In the genomic region with DNA sequence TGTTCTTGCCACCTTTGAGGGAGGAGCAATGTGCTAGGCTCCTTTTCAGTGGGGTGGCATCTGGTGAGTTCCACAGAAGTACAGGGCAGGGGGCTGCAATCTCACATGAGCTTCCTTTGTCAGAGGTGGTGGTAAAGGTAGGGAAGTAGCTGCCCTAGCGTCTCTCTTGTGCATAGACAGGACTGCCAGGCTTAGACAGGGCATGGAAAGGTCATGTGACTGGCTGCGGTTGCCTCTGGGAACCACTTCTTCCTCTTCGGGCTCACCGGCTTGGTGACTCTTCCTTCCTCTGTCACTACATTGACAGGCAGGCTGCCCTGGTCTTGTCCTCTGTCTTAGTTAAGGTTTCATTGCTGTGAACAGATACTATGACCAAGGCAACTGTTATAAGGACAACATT, we compare ENCODE assay signal across 9 mouse cellular contexts.
DNase-seq lines count a peak whose midpoint lies in the region; ATAC-seq and TF ChIP-seq lines count a peak whose summit lies in the region.
"Had no signal": no experiment of that assay in that cellular context is flagged by ENCODE, and none has a peak within 500 bp of the region (broad histone marks: within the 10 kb centered on the region; RNA-seq: fewer than 3 reads in every experiment).

No protein-coding gene starts in this region.

- DNase-seq in monocyte, adult 2 months (ENCODE audit: low read depth in 1 of 2, low spot score in 2 of 2), result peak; percentile 73
- DNase-seq in thymus, postnatal 10 days (ENCODE audit: low spot score in 2 of 2), result peak; percentile 68
- no peak for DNase-seq in frontal cortex, postnatal 10 days (ENCODE audit: low spot score in 2 of 2)
- DNase-seq in forebrain, postnatal 0 days, result no peak

- 77% methylated on average over 4 of the region's 4 CpGs for WGBS in heart, embryonic 16.5 days
- WGBS in heart, embryonic 11.5 days (ENCODE audit: insufficient replicate concordance), result 87% methylated on average over 4 of the region's 4 CpGs
- WGBS in liver, embryonic 12.5 days (ENCODE audit: insufficient replicate concordance), result 27% methylated on average over 4 of the region's 4 CpGs
- WGBS in kidney, embryonic 16.5 days, result 91% methylated on average over 4 of the region's 4 CpGs
- 96% methylated on average over 4 of the region's 4 CpGs for WGBS in forebrain, postnatal 0 days

- peaks cover 4% of the 10 kb centered on the region for H3K4me1 ChIP-seq in heart, embryonic 16.5 days (ENCODE audit: control insufficient read depth, insufficient read depth, low read length)
- peaks cover 8% of the 10 kb centered on the region; the same call in 1 of the 2 replicates for H3K4me1 ChIP-seq in heart, embryonic 11.5 days (ENCODE audit: control insufficient read depth, insufficient read depth, low read length)
- peaks cover 12% of the 10 kb centered on the region for H3K4me1 ChIP-seq in liver, embryonic 12.5 days
- H3K4me1 ChIP-seq in kidney, embryonic 16.5 days (ENCODE audit: insufficient read depth, low read length), result no peaks in the 10 kb centered on the region
- no peaks in the 10 kb centered on the region for H3K4me1 ChIP-seq in forebrain, postnatal 0 days (ENCODE audit: insufficient read depth)

- no peak overlapping the region for H3K9ac ChIP-seq in heart, embryonic 16.5 days (ENCODE audit: low read length)
- no peak overlapping the region for H3K9ac ChIP-seq in heart, embryonic 11.5 days (ENCODE audit: low read depth, low read length)
- no peak overlapping the region for H3K9ac ChIP-seq in liver, embryonic 12.5 days
- no peak overlapping the region for H3K9ac ChIP-seq in kidney, embryonic 16.5 days (replicated peaks; ENCODE audit: low read length)
- H3K9ac ChIP-seq in forebrain, postnatal 0 days, result no peak overlapping the region
- H3K9ac ChIP-seq: lung, embryonic 15.5 days had no signal

- peaks cover 23% of the 10 kb centered on the region for H3K27me3 ChIP-seq in heart, embryonic 16.5 days (ENCODE audit: control insufficient read depth, insufficient read depth, low read length)
- H3K27me3 ChIP-seq in heart, embryonic 11.5 days (ENCODE audit: control insufficient read depth, insufficient read depth, low read length), result peaks cover 17% of the 10 kb centered on the region
- no peaks in the 10 kb centered on the region for H3K27me3 ChIP-seq in liver, embryonic 12.5 days (replicated peaks)
- H3K27me3 ChIP-seq in kidney, embryonic 16.5 days (ENCODE audit: insufficient read depth, low read length), result no peaks in the 10 kb centered on the region
- no peaks in the 10 kb centered on the region for H3K27me3 ChIP-seq in forebrain, postnatal 0 days (ENCODE audit: insufficient read depth, low read length)
- H3K27me3 ChIP-seq: lung, embryonic 15.5 days had no signal

- H3K27ac ChIP-seq in heart, embryonic 16.5 days (ENCODE audit: low read length), result no peak overlapping the region
- H3K27ac ChIP-seq in heart, embryonic 11.5 days (ENCODE audit: low read depth, low read length), result no peak overlapping the region
- H3K27ac ChIP-seq in liver, embryonic 12.5 days, result no peak overlapping the region
- no peak overlapping the region for H3K27ac ChIP-seq in kidney, embryonic 16.5 days (ENCODE audit: low read length)
- no peak overlapping the region for H3K27ac ChIP-seq in forebrain, postnatal 0 days (ENCODE audit: low read depth, low read length)
- H3K27ac ChIP-seq: lung, embryonic 15.5 days had no signal

- no peak overlapping the region for H3K4me3 ChIP-seq in heart, embryonic 16.5 days (ENCODE audit: low read length)
- H3K4me3 ChIP-seq in heart, embryonic 11.5 days (ENCODE audit: low read depth, low read length), result no peak overlapping the region
- no peak overlapping the region for H3K4me3 ChIP-seq in liver, embryonic 12.5 days
- H3K4me3 ChIP-seq in kidney, embryonic 16.5 days (ENCODE audit: low read length), result no peak overlapping the region
- H3K4me3 ChIP-seq in forebrain, postnatal 0 days (ENCODE audit: low read depth, low read length), result no peak overlapping the region
- H3K4me3 ChIP-seq: lung, embryonic 15.5 days had no signal

- peak; percentile 58; the same call in 1 of the 2 replicates for ATAC-seq in heart, embryonic 16.5 days (replicated peaks; ENCODE audit: extremely low read depth, insufficient read depth, low FRiP score)
- no peak for ATAC-seq in heart, embryonic 11.5 days (replicated peaks; ENCODE audit: insufficient number of reproducible peaks, low FRiP score, low TSS enrichment)
- peak; percentile 46 for ATAC-seq in liver, embryonic 12.5 days
- ATAC-seq in kidney, embryonic 16.5 days (ENCODE audit: low FRiP score, low TSS enrichment), result no peak
- ATAC-seq in forebrain, postnatal 0 days, result no peak

- peaks cover 7% of the 10 kb centered on the region; the same call in 1 of the 2 replicates for H3K36me3 ChIP-seq in heart, embryonic 16.5 days (ENCODE audit: control insufficient read depth, insufficient read depth)
- H3K36me3 ChIP-seq in heart, embryonic 11.5 days (ENCODE audit: control insufficient read depth, insufficient read depth, low read length), result peaks cover 5% of the 10 kb centered on the region
- H3K36me3 ChIP-seq in liver, embryonic 12.5 days, result peaks cover 50% of the 10 kb centered on the region
- peaks cover 31% of the 10 kb centered on the region for H3K36me3 ChIP-seq in kidney, embryonic 16.5 days (ENCODE audit: insufficient read depth, low read length)
- H3K36me3 ChIP-seq in forebrain, postnatal 0 days (ENCODE audit: insufficient read depth), result peaks cover 74% of the 10 kb centered on the region

- H3K9me3 ChIP-seq in heart, embryonic 16.5 days (replicated peaks; ENCODE audit: control insufficient read depth, low read length), result no peaks in the 10 kb centered on the region
- no peaks in the 10 kb centered on the region for H3K9me3 ChIP-seq in heart, embryonic 11.5 days (replicated peaks; ENCODE audit: control insufficient read depth, low read length)
- no peaks in the 10 kb centered on the region for H3K9me3 ChIP-seq in liver, embryonic 12.5 days (replicated peaks)
- H3K9me3 ChIP-seq in kidney, embryonic 16.5 days (ENCODE audit: low read length), result no peaks in the 10 kb centered on the region
- no peaks in the 10 kb centered on the region for H3K9me3 ChIP-seq in forebrain, postnatal 0 days (ENCODE audit: low read length)
- H3K9me3 ChIP-seq: lung, embryonic 15.5 days had no signal

- no peak overlapping the region for H3K4me2 ChIP-seq in heart, embryonic 16.5 days (ENCODE audit: low read depth, low read length)
- no peak overlapping the region for H3K4me2 ChIP-seq in heart, embryonic 11.5 days
- no peak overlapping the region for H3K4me2 ChIP-seq in liver, embryonic 12.5 days
- no peak overlapping the region for H3K4me2 ChIP-seq in kidney, embryonic 16.5 days (replicated peaks; ENCODE audit: low read depth, low read length)
- no peak overlapping the region for H3K4me2 ChIP-seq in forebrain, postnatal 0 days (ENCODE audit: low read depth)
- H3K4me2 ChIP-seq: lung, embryonic 15.5 days had no signal

- no peak for TF ChIP-seq CTCF in forebrain, postnatal 0 days (IDR thresholded peaks at IDR 0.05; ENCODE audit: low read depth)

Comparison
In these comparisons a context has a peak if more than half of its experiments do, and no peak if none do; other contexts are left out.
1. ATAC-seq: peak in heart, embryonic 16.5 days (single experiment) and liver, embryonic 12.5 days (single experiment); none in heart, embryonic 11.5 days (single experiment), kidney, embryonic 16.5 days (single experiment) and forebrain, postnatal 0 days (single experiment).
2. DNase-seq: peak in monocyte, adult 2 months (2 of 2) and thymus, postnatal 10 days (2 of 2); none in frontal cortex, postnatal 10 days (0 of 2) and forebrain, postnatal 0 days (single experiment).